Mouse (Mus musculus): Measurements from ENCODE around the gene Asphd2. TPM values are rescaled to one million over a fixed set of nuclear protein-coding genes. Genes with fewer than 3 reads are reported as not detected.
A peak's percentile ranks its signal among the peaks of the same experiment; 100 is the strongest.

Gene Asphd2
- polyA plus RNA-seq, 1 experiment, result 0.67 TPM

DNA sequence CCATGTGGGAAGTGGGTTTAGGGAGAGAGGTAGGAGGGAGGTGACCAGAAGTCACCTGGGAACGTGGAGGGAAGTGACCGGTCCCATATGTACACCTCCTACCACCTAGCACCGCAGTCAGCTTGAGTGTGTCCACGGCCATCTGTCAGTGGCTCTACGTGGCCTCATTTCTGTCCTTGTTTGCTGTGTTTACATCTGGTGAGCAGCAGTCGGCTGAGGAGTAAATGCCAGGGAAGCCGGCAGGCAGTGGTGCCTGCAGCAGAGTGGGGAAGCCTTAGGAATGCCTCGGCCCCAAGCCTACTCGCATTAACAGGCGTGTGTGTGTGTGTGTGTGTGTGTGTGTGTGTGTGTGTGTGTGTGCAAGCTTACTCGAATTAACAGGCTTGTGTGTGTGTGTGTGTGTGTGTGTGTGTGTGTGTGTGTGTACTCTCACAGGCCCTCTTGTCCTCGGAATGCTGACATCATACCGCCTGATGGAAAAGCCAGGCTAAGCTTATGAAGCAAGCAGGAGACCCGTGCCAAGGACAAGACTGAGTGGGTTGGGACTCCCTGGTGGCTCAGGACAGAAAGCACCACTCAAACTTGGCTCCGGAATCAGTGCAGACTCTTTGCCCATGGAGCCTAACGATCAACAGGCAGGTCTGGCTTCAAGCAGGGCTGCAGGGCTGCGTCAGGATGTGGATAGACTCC, 11.9 kb downstream of the Asphd2 start:
- Histone ChIP-seq H3K27ac (ENCODE audit: control insufficient read depth, insufficient read depth, low read length) (no peak overlapping the region), H3K4me1 (replicated peaks; ENCODE audit: control insufficient read depth, insufficient read depth, low read length) (no peaks in the 10 kb centered on the region), H3K4me3 (ENCODE audit: control insufficient read depth, insufficient read depth, low read length) (no peak overlapping the region), H3K27me3 (ENCODE audit: control insufficient read depth, insufficient read depth, low read length) (no peaks in the 10 kb centered on the region), H3K36me3 (ENCODE audit: control insufficient read depth, insufficient read depth, low read length) (no peaks in the 10 kb centered on the region)
- DNase-seq, result no peak
- TF ChIP-seq POLR2A (IDR thresholded peaks at IDR 0.05; ENCODE audit: control insufficient read depth, extremely low read depth, insufficient read depth, low read length, poor library complexity) (no peak), CTCF (IDR thresholded peaks at IDR 0.05; ENCODE audit: borderline replicate concordance, control insufficient read depth, extremely low read depth, insufficient read depth, low read length, poor library complexity) (no peak)
- 80% methylated on average over 17 of the region's 17 CpGs for WGBS

- Histone ChIP-seq H3K36me3 (ENCODE audit: control insufficient read depth, insufficient read depth, low read length) (no peaks in the 10 kb centered on the region), H3K4me1 (replicated peaks; ENCODE audit: control insufficient read depth, insufficient read depth, low read length) (no peaks in the 10 kb centered on the region)
Observed at GRCm38 (mm10) chr5:112382042-112382441, 12.6 kb downstream of the Asphd2 start.

DNA sequence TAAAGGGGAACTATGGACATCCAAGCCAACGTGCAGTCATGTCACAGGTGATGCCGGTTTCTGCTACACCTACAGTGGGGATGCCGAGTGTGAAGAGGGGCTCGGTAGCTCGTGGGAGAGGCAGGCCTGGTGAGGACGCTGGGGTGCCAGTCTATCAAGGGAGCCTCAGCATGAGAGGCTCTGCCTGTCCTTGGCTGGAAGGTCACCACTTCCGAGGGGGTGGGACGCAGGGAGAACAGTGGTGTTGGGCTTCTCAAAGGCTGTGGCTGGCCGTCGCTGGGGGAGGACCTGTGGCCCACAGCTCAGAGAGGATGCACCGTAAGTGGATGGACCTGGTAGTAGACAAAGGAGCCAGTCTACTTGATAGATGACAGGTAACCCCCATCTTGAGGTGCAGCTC, 13.5 kb downstream of the Asphd2 start:
- WGBS, result 92% methylated on average over 11 of the region's 11 CpGs
- DNase-seq, result no peak
- H3K27me3 ChIP-seq (ENCODE audit: control insufficient read depth, insufficient read depth, low read length), result no peaks in the 10 kb centered on the region
- H3K4me3 ChIP-seq (ENCODE audit: control insufficient read depth, insufficient read depth, low read length), result no peak overlapping the region
- TF ChIP-seq CTCF (IDR thresholded peaks at IDR 0.05; ENCODE audit: borderline replicate concordance, control insufficient read depth, extremely low read depth, insufficient read depth, low read length, poor library complexity) (no peak), POLR2A (IDR thresholded peaks at IDR 0.05; ENCODE audit: control insufficient read depth, extremely low read depth, insufficient read depth, low read length, poor library complexity) (no peak)
- H3K4me1 ChIP-seq (replicated peaks; ENCODE audit: control insufficient read depth, insufficient read depth, low read length), result 0 out of 2 replicates have a peak, but pooled peaks cover 3% of the 10 kb centered on the region
- no peaks in the 10 kb centered on the region for H3K36me3 ChIP-seq (ENCODE audit: control insufficient read depth, insufficient read depth, low read length)
- H3K27ac ChIP-seq (ENCODE audit: control insufficient read depth, insufficient read depth, low read length), result no peak overlapping the region

More at GRCm38 (mm10) chr5:112382042-112382441, 12.6 kb downstream of the Asphd2 start:
- DNase-seq, result no peak
- H3K4me3 ChIP-seq (ENCODE audit: control insufficient read depth, insufficient read depth, low read length), result no peak overlapping the region
- TF ChIP-seq CTCF (IDR thresholded peaks at IDR 0.05; ENCODE audit: borderline replicate concordance, control insufficient read depth, extremely low read depth, insufficient read depth, low read length, poor library complexity) (no peak), POLR2A (IDR thresholded peaks at IDR 0.05; ENCODE audit: control insufficient read depth, extremely low read depth, insufficient read depth, low read length, poor library complexity) (no peak)
- H3K27ac ChIP-seq (ENCODE audit: control insufficient read depth, insufficient read depth, low read length), result no peak overlapping the region
- 91% methylated on average over 9 of the region's 9 CpGs for WGBS
- no peaks in the 10 kb centered on the region for H3K27me3 ChIP-seq (ENCODE audit: control insufficient read depth, insufficient read depth, low read length)

DNA sequence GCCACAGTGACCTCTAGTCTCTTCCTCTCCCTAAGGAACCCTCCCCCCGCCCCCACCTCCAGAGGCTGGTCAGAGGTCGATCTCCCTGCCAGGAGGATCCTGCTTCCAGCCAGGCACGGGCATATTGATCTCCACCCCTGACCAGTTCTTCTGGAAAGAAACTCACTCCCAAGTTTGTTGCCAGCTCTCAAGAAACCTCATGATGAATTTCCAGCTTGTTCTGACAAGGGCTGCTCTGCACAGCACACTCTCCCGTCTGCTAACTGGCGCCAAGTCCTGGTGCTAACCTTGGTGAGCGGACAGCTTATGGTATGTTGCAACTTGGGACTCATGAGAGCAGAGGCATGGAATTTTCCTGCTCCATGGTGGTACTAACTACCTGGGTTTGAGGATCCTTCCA, 15.9 kb downstream of the Asphd2 start:
- H3K4me3 ChIP-seq (ENCODE audit: control insufficient read depth, insufficient read depth, low read length), result no peak overlapping the region

DNA sequence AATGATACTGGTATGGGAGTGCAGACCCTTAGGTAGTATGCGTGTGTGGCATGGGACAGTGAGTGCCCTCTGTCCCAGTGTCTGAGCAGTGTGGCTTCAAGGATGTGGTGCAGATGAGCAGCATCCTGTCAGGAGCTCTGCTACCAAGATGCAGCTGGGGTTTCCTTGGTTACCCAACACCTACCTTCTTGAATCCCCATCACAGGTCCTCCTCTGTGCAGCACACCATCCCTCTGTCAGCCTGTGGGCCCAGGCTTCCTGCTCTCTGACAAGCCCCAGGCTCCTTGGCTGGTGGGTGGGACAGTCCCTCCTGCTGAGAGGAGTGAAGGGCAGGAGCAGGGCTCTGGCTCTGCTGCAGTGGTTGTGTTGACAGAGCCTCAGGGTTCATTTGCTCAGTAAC, 17.3 kb downstream of the Asphd2 start:
- 100% methylated on average over 1 of the region's 1 CpGs for WGBS
- H3K27me3 ChIP-seq (ENCODE audit: control insufficient read depth, insufficient read depth, low read length), result no peaks in the 10 kb centered on the region
- H3K4me3 ChIP-seq (ENCODE audit: control insufficient read depth, insufficient read depth, low read length), result no peak overlapping the region
- no peak overlapping the region for H3K27ac ChIP-seq (ENCODE audit: control insufficient read depth, insufficient read depth, low read length)
- DNase-seq, result no peak
- H3K36me3 ChIP-seq (ENCODE audit: control insufficient read depth, insufficient read depth, low read length), result no peaks in the 10 kb centered on the region
- no peak for TF ChIP-seq CTCF (IDR thresholded peaks at IDR 0.05; ENCODE audit: borderline replicate concordance, control insufficient read depth, extremely low read depth, insufficient read depth, low read length, poor library complexity)
- no peak for TF ChIP-seq POLR2A (IDR thresholded peaks at IDR 0.05; ENCODE audit: control insufficient read depth, extremely low read depth, insufficient read depth, low read length, poor library complexity)
- peaks cover 9% of the 10 kb centered on the region; the same call in 1 of the 2 replicates for H3K4me1 ChIP-seq (replicated peaks; ENCODE audit: control insufficient read depth, insufficient read depth, low read length)

More for the DNA sequence above, 15.9 kb downstream of the Asphd2 start:
- WGBS, result 96% methylated on average over 6 of the region's 6 CpGs
- peaks cover 9% of the 10 kb centered on the region; the same call in 1 of the 2 replicates for H3K4me1 ChIP-seq (replicated peaks; ENCODE audit: control insufficient read depth, insufficient read depth, low read length)
- H3K36me3 ChIP-seq (ENCODE audit: control insufficient read depth, insufficient read depth, low read length), result no peaks in the 10 kb centered on the region
- DNase-seq, result no peak
- TF ChIP-seq POLR2A (IDR thresholded peaks at IDR 0.05; ENCODE audit: control insufficient read depth, extremely low read depth, insufficient read depth, low read length, poor library complexity) (no peak), CTCF (IDR thresholded peaks at IDR 0.05; ENCODE audit: borderline replicate concordance, control insufficient read depth, extremely low read depth, insufficient read depth, low read length, poor library complexity) (no peak)
- no peaks in the 10 kb centered on the region for H3K27me3 ChIP-seq (ENCODE audit: control insufficient read depth, insufficient read depth, low read length)
- no peak overlapping the region for H3K27ac ChIP-seq (ENCODE audit: control insufficient read depth, insufficient read depth, low read length)

GRCm38 (mm10) chr5:112376111-112376510, 18.6 kb downstream of the Asphd2 start:
- TF ChIP-seq CTCF (IDR thresholded peaks at IDR 0.05; ENCODE audit: borderline replicate concordance, control insufficient read depth, extremely low read depth, insufficient read depth, low read length, poor library complexity) (no peak), POLR2A (IDR thresholded peaks at IDR 0.05; ENCODE audit: control insufficient read depth, extremely low read depth, insufficient read depth, low read length, poor library complexity) (0 out of 2 replicates have a peak, but pooled peaks have one; percentile 18)
- Histone ChIP-seq H3K27ac (ENCODE audit: control insufficient read depth, insufficient read depth, low read length) (no peak overlapping the region), H3K27me3 (ENCODE audit: control insufficient read depth, insufficient read depth, low read length) (no peaks in the 10 kb centered on the region), H3K36me3 (ENCODE audit: control insufficient read depth, insufficient read depth, low read length) (no peaks in the 10 kb centered on the region), H3K4me3 (ENCODE audit: control insufficient read depth, insufficient read depth, low read length) (no peak overlapping the region), H3K4me1 (replicated peaks; ENCODE audit: control insufficient read depth, insufficient read depth, low read length) (peaks cover 9% of the 10 kb centered on the region; the same call in 1 of the 2 replicates)
- no peak for DNase-seq
- 30% methylated on average over 4 of the region's 4 CpGs for WGBS

Measured in thymus, adult 2 months (tissue).